Mouse (Mus musculus) lung, postnatal 14 days (tissue): ENCODE measurements around the gene Nup155.

ENCODE experiments used
- DNase-seq: peaks from one replicate; pipeline ENCODE4 v3.0.0; 2021

Gene Nup155

DNA sequence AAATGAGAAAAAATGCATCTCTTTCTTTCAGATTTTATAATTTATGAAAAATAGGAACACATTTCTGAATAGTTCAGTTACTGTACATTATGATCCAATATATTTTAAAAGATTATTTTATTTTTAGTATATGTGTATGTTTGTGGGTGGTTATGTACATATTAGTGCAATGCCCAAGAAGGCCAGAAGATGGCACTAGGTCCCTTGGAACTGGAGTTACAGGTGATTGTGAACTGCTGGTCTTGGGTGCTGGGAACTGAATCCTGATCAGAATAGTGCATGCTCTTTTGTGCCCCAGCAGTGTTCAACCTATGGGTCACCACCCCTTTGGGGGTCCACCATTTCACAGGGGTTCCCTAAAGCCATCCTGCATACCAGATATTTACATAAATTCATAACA lies 91.2 kb downstream of the Nup155 start:
- DNase-seq: no peak

DNA sequence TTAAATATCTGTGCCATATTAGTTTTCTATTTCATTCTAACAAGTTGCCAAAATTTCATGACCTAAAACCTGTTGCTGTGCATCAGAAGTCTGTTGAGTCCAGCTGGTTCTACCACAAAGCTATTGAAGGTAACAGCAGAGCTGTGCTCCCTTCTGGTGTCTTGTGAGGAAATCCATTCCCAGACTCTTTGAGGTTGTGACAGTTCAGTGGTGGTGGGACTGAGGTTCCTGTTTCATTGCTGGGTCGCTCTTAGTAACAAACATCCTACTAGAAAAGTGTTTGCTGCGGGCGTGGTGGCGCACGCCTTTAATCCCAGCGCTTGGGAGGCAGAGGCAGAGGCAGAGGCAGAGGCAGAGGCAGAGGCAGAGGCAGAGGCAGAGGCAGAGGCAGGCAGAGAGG lies 99.3 kb downstream of the Nup155 start:
- DNase-seq: no peak
